Mouse (Mus musculus) thymus, postnatal 4 days (tissue): ENCODE measurements around the gene 2410004P03Rik.
"Not testable (repeated sequence)": the region's sequence is repeated elsewhere in the genome, so short reads cannot be mapped to it uniquely, and the experiment has no call there.

Experiments
- DNase-seq: peaks from one replicate; pipeline ENCODE4 v3.0.0; 2021

The 2410004P03Rik gene

DNA sequence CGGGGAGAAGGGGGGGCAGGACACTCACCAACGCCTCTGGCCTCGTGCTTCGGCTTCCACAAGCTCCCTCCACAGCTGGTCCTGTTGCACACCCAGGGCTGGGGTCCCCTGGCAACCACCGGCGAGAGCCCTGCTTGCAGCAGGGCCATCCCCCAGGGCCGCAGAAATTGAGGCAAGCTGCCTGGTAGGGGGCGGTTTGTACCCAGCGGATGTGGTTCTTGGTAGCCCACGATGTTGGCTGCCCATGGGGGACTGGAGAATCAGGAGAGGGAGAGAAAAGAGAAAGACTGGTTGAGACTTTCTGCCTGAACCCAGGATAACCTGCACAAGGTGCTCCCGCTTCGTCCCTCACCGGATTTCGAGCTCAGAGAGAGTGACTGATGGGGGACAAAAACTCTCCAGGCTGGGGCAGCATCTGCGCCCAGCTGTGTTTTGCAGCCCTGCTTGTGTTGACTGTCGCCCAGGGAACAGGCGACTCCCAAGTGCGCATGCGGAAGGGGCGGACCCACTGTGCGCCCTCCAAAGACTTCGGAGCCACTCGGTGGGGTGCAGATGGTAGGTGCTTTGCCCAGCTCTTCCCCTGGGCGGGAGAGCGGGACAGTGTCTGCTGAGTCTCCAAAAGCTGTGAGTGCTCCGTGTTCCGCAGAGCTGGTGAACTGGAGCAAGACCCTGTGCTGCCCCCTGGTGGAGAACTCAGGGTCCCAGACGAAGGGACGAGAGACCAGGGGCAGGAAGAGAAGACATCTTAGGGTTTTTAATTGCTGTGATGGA lies at the start of gene 2410004P03Rik:
TSS of gene 2410004P03Rik (minus strand) at position 628 of the 771 bp plus-strand sequence.
- peak; percentile 92 for DNase-seq

DNA sequence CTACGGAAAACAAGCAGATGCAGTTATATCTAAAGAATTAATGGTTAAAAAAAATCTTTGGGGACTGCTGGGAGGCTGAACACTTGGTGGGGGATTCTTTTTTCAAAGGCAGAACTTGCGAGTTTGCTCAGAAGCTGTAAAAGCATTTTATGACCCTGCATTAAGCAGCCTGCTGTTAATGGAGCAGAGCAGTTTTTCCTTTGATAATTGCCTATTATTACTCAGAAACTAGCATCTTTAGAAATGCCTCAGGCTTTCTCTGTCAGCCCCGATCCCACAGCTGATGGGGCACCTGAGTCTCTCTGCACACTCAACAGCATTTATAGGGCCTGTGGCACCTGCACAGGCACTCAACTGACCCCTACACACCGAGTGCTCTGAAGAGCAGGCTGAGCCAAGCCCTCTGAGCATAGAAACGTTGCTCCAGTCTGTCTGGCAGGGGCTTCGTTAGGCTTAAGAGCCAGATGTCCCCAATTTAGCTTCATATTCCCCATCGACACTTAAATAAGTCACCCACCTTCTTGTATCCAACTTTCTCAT lies 49.7 kb upstream of the 2410004P03Rik start:
- DNase-seq = no peak

DNA sequence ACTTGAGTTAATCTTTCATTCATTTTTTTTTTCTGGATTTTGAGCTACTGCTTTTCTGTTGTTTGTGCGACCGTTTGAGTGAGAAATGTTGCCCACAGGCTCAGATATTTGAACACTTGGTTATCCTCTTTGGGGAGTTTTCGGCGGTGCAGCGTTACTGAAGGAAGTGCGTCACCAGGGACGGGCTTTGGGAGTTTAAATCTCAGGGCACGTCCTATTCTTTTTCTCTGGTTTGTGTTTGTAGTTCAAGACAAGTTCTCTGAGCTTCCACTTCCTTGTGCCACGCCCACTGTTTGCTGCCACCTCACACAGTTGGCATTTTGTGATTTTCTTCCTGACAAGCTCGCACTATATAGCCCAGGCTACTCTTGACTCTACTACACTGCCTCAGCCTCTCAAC lies 47.0 kb upstream of the 2410004P03Rik start:
- no peak for DNase-seq

DNA sequence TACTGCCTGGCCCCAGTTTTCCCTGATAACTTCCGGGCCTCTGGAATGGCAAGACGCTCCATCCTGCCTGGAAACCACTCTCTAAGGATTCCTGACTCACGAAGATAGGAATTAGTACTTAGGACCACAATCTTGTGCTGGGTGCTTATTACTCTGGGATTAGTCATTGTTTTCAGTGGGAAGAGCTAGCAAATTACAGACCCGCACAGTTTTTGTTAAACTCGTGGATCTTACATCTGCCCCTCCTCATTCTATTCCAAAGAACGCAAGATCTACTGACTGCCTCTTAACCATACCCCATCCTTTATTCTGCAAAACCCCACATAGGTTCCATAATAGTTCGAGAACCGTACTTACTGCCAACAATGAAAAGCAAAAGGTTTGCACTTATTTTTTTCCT lies 45.6 kb upstream of the 2410004P03Rik start:
- DNase-seq = no peak

DNA sequence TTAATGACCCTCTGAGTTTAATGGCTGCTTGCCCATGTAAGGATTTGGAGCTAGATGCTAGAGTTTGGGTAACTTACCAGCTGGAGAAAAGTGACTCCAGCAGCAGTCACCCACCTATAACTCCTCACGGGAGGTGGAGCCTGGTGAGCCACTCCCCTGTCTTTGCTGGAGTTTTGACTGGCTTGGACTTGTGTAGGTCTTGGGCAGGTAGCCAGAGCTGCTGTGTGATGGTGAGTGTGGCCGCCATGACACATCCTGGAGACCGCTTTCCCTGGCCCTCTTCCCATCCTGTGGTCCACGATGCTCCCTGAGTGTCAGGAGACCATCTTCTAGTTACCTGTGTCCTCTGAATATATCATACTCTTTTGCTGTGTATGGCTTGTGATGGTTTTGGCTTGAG lies 44.2 kb upstream of the 2410004P03Rik start:
- no peak for DNase-seq

DNA sequence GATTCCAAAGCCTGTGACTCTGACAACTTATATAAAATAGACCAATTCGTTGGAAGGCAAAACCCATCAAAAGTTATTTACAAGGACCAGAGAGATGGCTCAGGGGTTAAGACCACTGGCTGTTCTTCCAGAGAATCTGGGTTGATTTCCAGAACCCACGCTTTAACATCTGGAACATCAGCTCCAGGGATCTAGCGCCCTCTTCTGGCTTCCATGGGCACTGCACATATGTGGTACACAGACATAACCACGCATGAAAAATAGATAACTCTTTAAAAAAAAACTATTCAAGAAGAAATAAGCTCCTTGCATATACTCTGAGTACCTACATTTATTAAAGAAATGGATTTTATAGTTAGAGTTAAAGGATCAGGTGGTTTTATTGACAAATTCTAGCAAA lies 43.2 kb upstream of the 2410004P03Rik start:
- no peak for DNase-seq

DNA sequence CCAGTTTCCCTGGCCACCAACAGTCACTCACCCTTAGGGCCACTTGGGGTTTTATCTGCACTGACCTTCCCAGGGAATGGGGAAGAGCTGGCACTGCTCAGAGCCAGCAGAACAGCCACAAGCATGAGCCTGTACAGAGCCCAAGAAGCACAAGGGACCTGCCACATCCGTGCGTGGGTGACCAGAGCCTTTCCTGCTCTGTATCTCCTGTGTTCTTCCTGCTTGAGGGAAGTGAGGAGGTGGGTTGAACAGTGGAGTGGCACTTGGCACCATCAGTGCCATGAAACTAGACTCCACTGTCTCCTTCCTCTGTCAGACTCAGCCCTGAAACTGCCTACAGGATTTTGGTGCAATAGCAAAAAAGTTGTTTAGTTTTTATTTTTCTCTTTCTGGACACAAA lies 41.1 kb upstream of the 2410004P03Rik start:
- DNase-seq = no peak

DNA sequence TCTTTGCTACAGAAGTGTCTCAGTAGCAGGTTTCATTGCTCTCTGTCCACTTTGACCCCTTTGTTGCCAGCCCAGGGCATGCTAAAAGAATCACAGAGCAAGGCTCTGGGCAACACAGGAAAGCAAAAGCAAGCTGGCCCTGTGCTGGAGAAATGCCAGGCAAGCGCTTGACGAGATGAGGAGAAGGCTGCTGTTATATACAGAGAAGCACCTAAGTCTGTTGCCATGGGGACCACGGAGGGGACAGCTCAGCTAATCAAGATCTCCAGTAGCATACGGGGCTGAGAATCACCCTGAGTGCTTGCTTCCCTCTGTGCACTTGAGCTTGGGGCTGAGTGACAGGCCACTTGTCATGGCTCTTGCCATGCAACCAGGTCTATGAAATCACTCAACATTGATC lies 39.5 kb upstream of the 2410004P03Rik start:
- no peak for DNase-seq

DNA sequence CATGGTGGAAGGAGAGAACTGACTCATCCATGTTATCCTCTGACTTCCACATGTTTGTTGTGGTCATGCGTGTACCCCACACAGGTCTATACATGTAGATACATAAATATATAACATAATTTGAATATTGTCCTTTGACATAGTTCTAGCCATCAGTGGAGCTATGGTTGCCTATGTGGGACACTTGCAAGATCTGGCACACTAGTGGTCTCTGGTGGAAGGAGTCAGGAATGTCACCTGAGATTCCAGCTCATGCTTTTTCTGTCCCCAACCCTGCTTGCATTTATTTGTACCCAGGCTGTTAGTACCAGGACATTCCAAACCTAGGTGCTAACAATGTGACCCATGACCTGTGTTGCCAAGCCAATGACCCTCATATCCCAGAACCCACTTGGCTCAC lies 38.3 kb upstream of the 2410004P03Rik start:
- DNase-seq = no peak

DNA sequence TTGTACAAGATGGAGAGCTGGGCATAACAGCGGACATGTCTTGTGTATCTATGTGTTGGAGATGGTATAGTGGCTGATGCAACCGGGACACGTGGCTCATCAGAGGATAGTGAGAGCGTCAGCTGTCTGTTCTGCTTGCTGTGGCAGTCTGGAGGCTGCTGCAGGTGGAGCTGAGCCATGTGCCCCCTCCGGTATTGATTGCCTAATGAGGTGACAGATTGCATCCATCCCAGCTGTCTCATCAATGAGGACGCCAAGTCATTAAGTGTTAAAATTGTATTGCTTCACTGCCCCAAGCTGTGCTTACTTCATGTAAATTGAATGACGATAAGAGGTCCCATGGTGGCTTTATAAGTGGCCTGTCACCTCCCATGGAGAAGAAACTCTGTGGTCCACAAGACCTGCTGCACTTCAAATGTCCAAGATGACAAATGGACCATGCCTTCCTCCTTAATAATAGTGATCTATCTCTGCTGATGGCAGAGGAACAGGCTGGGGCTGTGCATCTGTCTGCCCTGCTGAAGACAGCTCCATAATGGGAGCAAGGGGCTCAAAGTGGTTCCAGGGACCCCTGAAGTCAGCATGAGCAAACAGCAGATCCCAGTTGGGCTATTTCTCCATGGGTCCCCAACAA lies 37.6 kb upstream of the 2410004P03Rik start:
- no peak for DNase-seq

DNA sequence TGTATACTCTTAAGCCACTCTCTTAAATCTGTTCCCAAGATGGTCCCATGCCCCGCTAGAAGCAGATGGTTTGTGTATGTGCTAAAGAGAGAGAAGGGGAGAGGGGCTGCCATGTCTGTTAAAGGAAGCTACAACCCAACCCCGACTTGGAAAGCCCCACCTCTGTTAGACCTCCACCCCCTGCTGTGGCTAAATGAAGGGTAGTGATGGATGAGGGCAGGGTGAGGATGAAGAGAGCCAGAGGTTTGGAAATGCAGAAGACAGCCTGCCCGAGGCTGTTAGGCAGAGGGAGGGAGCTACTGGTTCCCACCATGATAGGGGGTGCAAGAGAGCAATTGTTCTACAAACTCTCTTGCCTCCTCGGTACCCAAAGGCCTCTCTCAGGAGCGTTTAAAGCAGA lies 31.8 kb upstream of the 2410004P03Rik start:
- DNase-seq = no peak

DNA sequence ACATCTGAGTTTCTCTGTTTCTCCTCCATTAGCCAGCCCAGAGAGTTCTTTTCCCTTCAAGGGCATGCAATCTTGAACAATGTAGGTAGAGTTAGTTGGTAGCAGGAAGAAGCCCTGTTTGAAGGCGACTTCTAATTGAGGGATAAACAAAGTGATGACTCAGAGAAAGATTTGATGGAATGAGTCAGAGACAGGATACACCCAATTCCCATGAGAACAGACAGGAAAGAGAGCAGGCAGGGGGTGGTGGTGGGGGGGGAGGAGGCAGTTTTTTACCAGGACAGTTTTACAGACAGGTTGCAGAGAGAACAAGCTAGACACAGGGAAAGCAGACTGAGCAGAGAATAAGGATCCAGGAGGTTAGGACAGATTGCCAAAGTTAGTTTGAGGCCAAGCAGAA lies 29.0 kb upstream of the 2410004P03Rik start:
- no peak for DNase-seq

DNA sequence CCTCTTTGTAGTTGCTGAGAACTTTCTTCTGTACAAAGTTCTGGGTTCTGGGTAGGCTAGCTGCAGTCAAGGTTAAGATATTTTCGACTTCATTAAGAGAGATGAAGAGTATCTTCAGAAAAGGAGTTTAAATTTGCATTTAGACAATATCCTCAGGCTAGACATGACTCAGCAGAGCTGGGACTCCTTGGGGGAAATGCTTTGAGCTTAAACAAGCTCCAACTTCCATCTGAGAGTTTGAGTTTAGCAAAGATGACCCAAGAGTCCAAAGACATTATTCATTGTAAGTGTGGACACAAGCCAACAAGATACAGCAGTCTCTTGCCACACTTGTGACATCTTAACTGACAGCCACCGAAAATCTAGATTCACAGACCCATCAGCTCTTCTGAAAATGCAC lies 27.9 kb upstream of the 2410004P03Rik start:
- no peak for DNase-seq

DNA sequence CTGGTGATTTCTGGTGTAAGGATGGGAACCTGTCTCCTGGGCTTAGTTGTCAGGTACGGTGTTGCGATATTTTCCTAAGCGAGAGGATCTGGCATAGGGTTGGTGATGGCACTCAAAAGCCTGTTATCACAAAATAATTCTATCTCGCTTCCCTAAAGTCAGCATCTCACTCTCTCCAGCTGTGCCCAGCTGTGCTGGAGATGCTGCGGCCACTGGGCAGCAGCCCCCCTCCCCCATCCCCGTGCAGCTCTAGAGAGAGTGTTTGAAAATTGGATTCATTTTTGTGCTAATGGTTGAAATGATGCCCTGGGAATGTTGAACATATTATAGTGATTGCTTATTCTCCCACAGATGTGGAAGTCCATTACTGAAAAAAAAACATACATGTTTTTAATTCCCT lies 26.7 kb upstream of the 2410004P03Rik start:
- no peak for DNase-seq

DNA sequence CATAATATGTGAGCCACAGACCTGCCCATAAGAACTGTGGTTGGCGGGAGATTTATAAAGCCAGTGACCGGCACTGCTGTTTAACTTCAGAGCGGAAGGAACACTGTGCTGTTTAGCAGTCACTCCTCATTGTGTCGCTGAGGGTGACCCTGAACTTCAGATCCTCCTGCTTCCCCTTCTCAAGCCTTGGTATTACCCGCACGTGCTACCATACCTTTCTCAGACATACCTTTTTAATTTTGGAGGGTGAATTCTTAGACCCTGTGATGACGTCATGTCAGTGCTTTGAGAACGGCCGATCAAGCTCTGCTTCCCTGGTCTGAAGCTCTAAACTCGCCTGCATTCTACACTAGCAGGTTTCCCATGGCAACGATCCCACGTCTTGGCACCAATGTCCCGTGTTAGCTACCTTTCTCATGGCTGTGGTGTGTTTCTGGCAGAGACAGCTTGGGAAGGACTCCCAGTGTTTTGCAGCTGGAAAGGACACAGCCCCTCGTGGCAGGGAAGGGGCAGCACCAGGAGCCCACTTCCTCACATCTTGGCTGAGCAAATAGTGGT lies 25.6 kb upstream of the 2410004P03Rik start:
- DNase-seq = no peak

DNA sequence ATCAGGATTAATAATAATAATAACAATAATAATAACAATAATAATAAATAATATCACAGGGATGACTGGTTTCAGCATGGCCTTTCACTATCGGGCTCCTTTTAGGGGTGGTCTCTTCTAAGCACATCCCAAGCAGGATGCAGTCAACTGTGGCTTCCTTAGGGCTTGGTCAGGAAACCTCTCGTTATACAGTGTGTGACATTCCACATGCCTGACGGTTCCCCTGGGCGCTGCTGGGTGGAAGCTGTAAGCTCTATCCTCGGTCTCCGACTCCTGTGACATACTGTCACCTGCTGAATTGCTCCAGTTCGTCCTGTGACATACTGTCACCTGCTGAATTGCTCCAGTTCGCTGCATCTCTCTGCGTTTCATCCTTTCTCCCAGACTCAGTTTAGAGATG lies 25.0 kb upstream of the 2410004P03Rik start:
- DNase-seq = no peak

DNA sequence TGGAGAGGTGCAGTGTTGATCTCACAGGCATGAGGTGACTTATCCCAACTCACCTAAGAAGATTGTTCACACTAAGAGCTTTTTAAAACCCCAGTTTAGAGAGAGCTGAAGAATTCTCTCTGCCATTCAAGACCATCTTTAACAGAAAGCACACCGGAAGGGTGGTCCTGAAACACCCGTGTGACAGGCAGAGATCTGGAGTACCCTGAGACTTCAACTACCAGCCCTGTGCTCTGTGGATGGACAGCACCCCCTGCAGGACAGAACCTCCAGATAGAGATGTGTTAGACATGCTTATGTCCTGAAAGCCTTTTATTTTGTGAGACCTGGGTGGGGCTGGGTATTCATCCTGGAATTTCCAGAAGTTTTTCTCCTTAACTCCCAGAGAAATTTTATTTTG lies 23.6 kb upstream of the 2410004P03Rik start:
- peak; percentile 77 for DNase-seq

DNA sequence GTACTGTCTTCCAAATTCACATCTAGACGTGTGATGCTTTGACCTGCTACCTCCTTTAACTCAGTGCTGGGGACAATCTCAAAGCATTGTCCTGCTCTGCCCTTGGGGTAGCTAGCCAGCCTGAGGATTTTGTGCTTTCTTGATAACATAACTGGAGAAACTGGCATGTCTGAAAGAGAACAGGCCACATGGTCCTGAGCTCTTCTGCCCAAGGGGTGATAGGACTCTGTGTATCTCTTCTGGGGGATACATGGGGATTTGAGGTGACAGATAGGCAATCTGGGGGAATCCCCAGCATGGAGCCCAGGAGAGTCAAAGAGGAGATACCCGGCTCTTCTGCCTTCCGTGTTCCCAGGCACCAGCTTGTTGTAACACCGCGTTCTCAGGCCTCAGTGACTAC lies 23.1 kb upstream of the 2410004P03Rik start:
- no peak for DNase-seq

DNA sequence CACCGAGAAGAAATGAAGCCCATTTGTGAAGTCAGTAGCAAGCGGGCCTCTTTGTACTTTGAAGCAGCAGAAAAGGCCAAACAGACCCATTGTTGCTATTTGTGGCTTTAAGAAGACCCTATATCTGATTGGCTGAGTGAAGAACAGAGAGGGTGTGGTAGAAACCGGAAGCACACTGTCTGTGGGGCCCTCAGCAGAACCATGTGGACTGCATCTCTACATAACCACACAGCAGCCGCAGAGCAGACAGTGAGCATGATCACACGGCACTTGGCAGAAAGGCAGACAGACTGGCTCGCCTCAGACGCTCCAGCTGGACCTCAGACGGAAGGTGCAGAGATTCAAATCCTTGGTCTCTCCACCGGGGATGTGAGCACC lies 21.9 kb upstream of the 2410004P03Rik start:
- DNase-seq = peak; percentile 41

DNA sequence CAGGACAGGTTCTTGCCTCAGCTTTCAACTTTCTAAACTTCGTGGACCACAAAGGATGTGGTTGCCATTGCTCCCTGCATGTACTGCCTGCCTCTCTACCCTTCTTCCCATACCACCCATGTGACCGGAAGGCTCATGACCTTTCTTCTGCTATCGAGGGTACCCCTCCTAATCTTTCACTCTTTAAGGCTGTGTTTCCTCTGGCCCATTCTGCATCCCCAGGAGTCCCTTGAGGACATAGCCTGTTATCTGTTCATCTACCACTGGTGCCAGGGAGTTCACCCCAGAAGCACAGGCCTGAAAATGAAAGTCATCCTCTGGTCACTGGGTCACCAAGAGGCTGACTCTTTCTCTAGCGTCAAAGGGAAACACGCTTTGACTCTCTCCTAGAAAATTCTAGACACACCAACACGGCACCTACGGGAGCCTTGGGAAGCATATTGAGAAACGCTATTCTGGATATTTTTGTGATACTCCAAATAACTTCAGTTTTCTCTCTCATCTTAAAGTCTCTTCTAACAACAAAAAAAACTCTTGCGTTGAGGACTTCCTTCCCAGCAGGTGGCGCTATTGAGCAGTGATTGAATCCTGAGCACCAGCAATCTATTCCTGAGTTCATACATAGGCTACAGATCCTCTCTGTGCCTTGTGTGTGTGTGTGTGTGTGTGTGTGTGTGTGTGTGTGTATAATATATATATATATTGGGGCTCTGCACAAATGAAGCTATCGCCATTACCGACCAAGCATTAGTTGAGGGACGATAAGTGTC lies 21.4 kb upstream of the 2410004P03Rik start:
- peak; percentile 91 for DNase-seq

DNA sequence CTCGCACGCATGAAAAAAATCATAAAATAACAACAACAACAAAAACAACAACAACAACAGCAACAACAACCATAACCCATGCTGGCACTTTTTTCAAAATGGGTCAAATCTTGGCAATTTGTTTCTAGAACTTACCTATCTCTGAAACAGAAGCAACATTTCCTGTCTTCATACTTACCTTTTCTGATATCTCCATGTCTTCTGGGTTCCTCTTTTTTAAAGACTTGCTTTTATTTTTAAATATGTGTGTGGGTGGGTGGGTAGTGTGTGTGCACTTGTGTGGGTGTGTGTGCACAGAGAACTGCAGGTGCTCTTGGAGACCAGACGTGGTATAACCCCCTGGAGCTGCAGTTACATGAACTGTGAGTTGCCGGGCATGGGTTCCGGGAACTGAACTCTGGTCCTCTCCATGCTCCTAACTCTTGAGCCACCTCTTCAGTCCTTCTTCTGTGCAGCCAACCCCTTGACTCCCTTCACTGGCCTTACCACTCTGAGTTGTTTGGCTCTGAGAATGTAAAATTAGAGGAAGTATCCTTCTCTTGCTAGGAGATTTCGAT lies 13.1 kb upstream of the 2410004P03Rik start:
- DNase-seq = no peak

DNA sequence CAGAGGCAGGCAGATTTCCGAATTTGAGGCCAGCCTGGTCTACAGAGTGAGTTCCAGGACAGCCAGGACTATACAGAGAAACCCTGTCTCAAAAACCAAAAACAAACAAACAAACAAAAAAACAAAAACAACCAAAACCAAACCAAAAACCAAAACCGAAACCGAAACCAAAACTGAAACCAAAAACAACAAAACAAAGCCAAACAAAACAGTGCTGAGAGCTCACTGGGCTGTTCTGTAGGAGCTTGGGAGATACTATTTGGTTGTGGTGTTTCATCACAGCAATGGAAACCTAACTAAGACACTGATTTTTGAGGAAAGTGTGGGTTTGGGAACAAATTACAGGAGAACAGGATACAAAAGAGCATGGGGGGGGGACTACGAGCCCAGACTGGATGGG lies 10.6 kb upstream of the 2410004P03Rik start:
- DNase-seq = no peak

DNA sequence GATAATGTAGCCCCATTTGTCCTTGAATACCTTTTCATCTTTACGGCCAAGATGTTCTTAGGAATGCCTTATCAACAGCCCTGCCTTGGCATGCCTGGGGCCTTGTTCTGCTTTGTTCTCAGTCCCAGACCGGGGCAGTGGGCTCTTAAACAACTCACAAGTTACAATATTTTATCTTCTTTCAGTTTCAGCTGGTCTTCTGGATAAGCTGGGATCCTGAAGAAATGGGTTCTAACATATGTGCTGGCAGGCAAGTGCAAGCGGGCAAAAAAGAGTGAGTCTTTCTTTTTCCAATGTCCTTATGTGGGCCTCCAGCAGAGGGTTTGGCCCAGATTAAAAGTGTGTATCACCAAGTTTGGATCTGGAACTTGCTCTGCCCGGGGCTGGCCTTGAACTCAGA lies 9.6 kb upstream of the 2410004P03Rik start:
- DNase-seq = not testable (repeated sequence)
